Mouse (Mus musculus) layer of hippocampus, postnatal 36 days (tissue): ENCODE results near the gene Prune1. TPM values are rescaled to one million over a fixed set of nuclear protein-coding genes. Genes with fewer than 3 reads are reported as not detected.
"Not testable (repeated sequence)": the region's sequence is repeated elsewhere in the genome, so short reads cannot be mapped to it uniquely, and the experiment has no call there.

Source experiments
- DNase-seq, 2 experiments: peaks; one replicate each; pipeline ENCODE4 v3.0.0; 2022
- total RNA-seq, 2 experiments: library from RNA; stranded (reverse); gene quantifications; 2 replicates each; pipeline ENCODE4 v1.2.3; 2021

Gene Prune1
- total RNA-seq, 2 experiments from 2014 or later = 19.8 to 22.2 TPM

- no peak for DNase-seq
Measured at GRCm38 (mm10) chr3:95235386-95236301, 46.2 kb downstream of the Prune1 start.

- DNase-seq = no peak
Measured at GRCm38 (mm10) chr3:95233303-95233980, 48.4 kb downstream of the Prune1 start.

- no peak for DNase-seq
Measured at GRCm38 (mm10) chr3:95232771-95233170, 49.1 kb downstream of the Prune1 start.

GRCm38 (mm10) chr3:95231298-95232221 lies 50.3 kb downstream of the Prune1 start, which contains the start of gene Mllt11:
Gene Mllt11, minus strand, starts transcription at chr3:95232171.
- no peak for DNase-seq

- DNase-seq = no peak
Measured at GRCm38 (mm10) chr3:95230495-95231297, 51.2 kb downstream of the Prune1 start.

- DNase-seq = peak; percentile 55 to 64
Measured at GRCm38 (mm10) chr3:95229781-95230494, 51.9 kb downstream of the Prune1 start.

- DNase-seq = peak; percentile 65 to 67
Measured at GRCm38 (mm10) chr3:95228894-95229780, 52.7 kb downstream of the Prune1 start.

GRCm38 (mm10) chr3:95228148-95228893 lies 53.6 kb downstream of the Prune1 start, which contains the start of gene Cdc42se1:
Gene Cdc42se1, plus strand, starts transcription at chr3:95228732.
- DNase-seq = peak; percentile 89 to 90

GRCm38 (mm10) chr3:95227214-95227613 lies 54.7 kb downstream of the Prune1 start:
- no peak for DNase-seq

GRCm38 (mm10) chr3:95224295-95224694 lies 57.6 kb downstream of the Prune1 start:
- DNase-seq = no peak

- DNase-seq = no peak
Measured at GRCm38 (mm10) chr3:95223041-95223440, 58.8 kb downstream of the Prune1 start.

- DNase-seq = no peak
Measured at GRCm38 (mm10) chr3:95218466-95219137, 63.3 kb downstream of the Prune1 start.

- peak; percentile 88 to 89 for DNase-seq
Measured at GRCm38 (mm10) chr3:95217255-95218134, 64.4 kb downstream of the Prune1 start, which contains the start of gene Gabpb2. Gene Gabpb2, minus strand, starts transcription at chr3:95217916.

GRCm38 (mm10) chr3:95216655-95217254 lies 65.1 kb downstream of the Prune1 start:
- no peak for DNase-seq

GRCm38 (mm10) chr3:95213609-95213975 lies 68.3 kb downstream of the Prune1 start:
- DNase-seq = no peak

GRCm38 (mm10) chr3:95212889-95213608 lies 68.8 kb downstream of the Prune1 start:
- not testable (repeated sequence) for DNase-seq
